Mouse (Mus musculus) E14TG2a.4 (cell line): ENCODE results near the gene Nfya.

ENCODE experiments used
- CTCF ChIP-seq: conservative IDR thresholded peaks from 2 replicates; pipeline ENCODE4 v1.5.1; 2014; ENCODE audit warnings: low read length
- NANOG ChIP-seq: IDR thresholded peaks from 2 replicates; pipeline ENCODE4 v1.6.1; 2014; ENCODE audit warnings: borderline replicate concordance, low read length, mixed read lengths
- POU5F1 ChIP-seq: IDR thresholded peaks from 2 replicates; pipeline ENCODE4 v1.6.1; 2014; ENCODE audit warnings: low read length, borderline replicate concordance

- TF ChIP-seq CTCF (no peak), NANOG (no peak), POU5F1 (no peak)
These were observed 62.4 kb downstream of the Nfya start for GRCm38 (mm10) chr17:48347287-48347686.
